Mouse (Mus musculus): ENCODE results near the gene Susd2. TPM values are rescaled to one million over a fixed set of nuclear protein-coding genes. Genes with fewer than 3 reads are reported as not detected.

Susd2 gene
- polyA plus RNA-seq, 1 experiment, result 0.17 TPM

DNA sequence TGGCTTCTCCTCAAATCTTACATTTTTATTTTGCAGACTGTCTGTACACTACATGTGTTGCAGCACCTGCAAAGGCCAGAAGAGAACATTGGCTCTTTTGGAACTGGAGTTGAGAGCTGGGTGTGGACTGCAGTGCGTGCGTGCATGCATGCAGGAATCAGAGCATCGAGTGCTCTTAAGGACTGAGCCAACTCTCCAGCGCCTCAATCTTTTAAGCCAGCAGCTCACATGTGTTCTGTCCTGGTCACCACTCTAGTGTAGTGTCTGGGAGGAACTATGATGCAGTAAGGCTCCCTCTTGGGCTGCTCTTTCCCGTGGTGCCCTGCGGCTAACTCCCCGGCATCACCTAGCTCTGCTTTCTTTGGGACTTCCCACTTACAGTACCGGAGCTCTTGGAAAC, 1.8 kb upstream of the Susd2 start:
- Histone ChIP-seq H3K9me3 (no peaks in the 10 kb centered on the region), H3K4me3 (replicated peaks) (no peak overlapping the region), H3K27me3 (replicated peaks) (peaks cover 10% of the 10 kb centered on the region), H3K36me3 (replicated peaks; ENCODE audit: low read length) (peaks cover 66% of the 10 kb centered on the region), H3K4me1 (peaks cover 38% of the 10 kb centered on the region)
- no peak for TF ChIP-seq FLI1 (IDR thresholded peaks at IDR 0.05; ENCODE audit: low read length)
- TF ChIP-seq GATA1 (IDR thresholded peaks at IDR 0.05; ENCODE audit: borderline replicate concordance, low read length), result no peak

DNA sequence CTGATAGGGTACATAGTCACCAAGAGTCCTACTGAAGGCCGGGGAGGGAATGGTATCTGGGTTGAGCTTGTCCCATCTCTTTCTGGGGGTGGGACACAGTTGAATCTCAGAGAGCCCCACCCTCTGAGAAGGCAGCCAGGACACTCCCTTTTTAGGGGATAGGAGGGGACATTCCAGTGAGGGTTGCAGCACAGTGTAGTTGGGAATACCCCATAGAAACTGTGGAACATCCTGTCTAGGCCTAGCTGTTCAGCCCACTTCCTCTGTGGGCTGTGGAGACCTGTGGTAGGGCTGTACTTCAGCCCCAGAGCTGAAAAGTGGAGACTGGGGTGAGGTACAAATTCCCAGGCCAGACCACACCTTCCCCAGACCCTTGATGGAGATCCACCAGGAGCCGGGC, 917 bp downstream of the Susd2 start:
- Histone ChIP-seq H3K4me3 (replicated peaks) (no peak overlapping the region), H3K27me3 (replicated peaks) (peaks cover 34% of the 10 kb centered on the region), H3K4me1 (peaks cover 39% of the 10 kb centered on the region), H3K9me3 (no peaks in the 10 kb centered on the region), H3K36me3 (replicated peaks; ENCODE audit: low read length) (peaks cover 38% of the 10 kb centered on the region)
- TF ChIP-seq FLI1 (IDR thresholded peaks at IDR 0.05; ENCODE audit: low read length) (no peak), GATA1 (IDR thresholded peaks at IDR 0.05; ENCODE audit: borderline replicate concordance, low read length) (no peak)

DNA sequence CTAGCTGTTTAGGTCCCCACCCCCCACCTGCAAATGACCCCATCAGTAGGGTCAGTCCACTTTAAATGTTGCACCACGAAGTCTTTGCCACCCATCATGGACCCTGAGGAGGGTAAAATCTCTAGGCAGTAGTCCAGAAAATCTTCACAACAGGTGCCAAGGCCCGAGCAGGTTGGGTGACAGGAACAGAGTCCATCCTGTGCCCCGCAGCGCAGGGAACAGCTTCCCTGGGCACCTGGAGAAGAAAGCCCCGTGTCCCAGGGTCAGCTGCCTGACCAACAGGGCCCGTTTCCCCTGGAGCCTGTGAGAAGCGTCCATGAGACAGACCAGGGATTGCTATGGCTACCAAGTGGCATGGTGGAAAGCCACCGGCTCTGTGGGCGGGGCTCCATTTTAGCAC, 1.4 kb downstream of the Susd2 start:
- TF ChIP-seq GATA1 (IDR thresholded peaks at IDR 0.05; ENCODE audit: borderline replicate concordance, low read length) (no peak), FLI1 (IDR thresholded peaks at IDR 0.05; ENCODE audit: low read length) (no peak)
- no peak overlapping the region for H3K4me3 ChIP-seq (replicated peaks)
- no peaks in the 10 kb centered on the region for H3K9me3 ChIP-seq
- peaks cover 34% of the 10 kb centered on the region for H3K36me3 ChIP-seq (replicated peaks; ENCODE audit: low read length)
- peaks cover 44% of the 10 kb centered on the region for H3K4me1 ChIP-seq
- H3K27me3 ChIP-seq (replicated peaks), result peaks cover 39% of the 10 kb centered on the region

DNA sequence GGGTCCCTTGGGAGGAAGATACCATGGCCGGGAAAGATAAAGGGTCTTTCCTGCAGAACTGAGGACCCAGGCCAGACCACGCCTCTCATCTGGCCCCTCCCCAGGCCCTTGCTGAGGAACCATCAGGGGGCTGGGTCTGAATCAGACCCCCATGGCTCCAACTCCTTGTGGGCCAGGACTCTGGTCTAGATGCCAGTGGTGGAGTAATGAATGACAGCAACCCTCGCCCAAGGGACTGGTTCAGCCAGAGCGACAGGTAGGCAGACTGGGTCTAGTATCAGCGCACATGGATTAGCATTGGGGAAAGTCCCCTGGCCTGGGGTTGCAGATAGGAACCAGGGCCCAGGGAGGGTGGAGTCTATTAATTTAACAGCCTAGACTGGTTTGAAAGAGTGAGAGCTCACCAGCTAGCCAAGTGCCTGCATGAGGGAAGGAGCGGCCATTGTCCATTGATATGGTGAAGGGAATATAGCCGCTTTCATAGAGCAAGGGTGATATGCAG, 2.0 kb downstream of the Susd2 start:
- H3K27me3 ChIP-seq (replicated peaks), result peaks cover 46% of the 10 kb centered on the region
- peaks cover 27% of the 10 kb centered on the region for H3K36me3 ChIP-seq (replicated peaks; ENCODE audit: low read length)
- TF ChIP-seq GATA1 (IDR thresholded peaks at IDR 0.05; ENCODE audit: borderline replicate concordance, low read length) (no peak), FLI1 (IDR thresholded peaks at IDR 0.05; ENCODE audit: low read length) (no peak)

DNA sequence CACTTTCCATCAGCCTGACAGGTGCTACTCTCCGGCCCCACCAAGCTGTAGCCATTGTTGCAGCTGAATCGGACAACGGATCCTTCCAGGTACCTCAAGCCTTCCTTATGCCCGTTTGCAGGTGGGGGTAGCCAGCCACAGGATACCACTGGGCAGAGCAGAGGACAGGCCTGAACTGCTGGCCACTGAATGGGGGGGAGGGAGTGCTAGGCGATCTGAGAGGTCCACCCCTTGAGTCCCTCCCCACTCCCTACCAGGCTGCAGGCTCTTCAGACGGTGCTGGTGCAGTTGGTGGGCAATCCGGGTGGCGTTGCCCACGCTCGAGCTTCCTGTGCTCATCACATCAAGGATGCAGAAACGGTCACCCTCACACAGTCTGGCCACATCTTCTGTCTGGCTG, 6.1 kb downstream of the Susd2 start:
- no peak overlapping the region for H3K4me3 ChIP-seq (replicated peaks)
- no peaks in the 10 kb centered on the region for H3K36me3 ChIP-seq (replicated peaks; ENCODE audit: low read length)
- H3K4me1 ChIP-seq, result peaks cover 42% of the 10 kb centered on the region
- TF ChIP-seq FLI1 (IDR thresholded peaks at IDR 0.05; ENCODE audit: low read length) (no peak), GATA1 (IDR thresholded peaks at IDR 0.05; ENCODE audit: borderline replicate concordance, low read length) (no peak)
- peaks cover 60% of the 10 kb centered on the region for H3K27me3 ChIP-seq (replicated peaks)
- H3K9me3 ChIP-seq, result no peaks in the 10 kb centered on the region

More for the DNA sequence above, 2.0 kb downstream of the Susd2 start:
- Histone ChIP-seq H3K4me1 (peaks cover 45% of the 10 kb centered on the region), H3K9me3 (no peaks in the 10 kb centered on the region), H3K4me3 (replicated peaks) (no peak overlapping the region)

DNA sequence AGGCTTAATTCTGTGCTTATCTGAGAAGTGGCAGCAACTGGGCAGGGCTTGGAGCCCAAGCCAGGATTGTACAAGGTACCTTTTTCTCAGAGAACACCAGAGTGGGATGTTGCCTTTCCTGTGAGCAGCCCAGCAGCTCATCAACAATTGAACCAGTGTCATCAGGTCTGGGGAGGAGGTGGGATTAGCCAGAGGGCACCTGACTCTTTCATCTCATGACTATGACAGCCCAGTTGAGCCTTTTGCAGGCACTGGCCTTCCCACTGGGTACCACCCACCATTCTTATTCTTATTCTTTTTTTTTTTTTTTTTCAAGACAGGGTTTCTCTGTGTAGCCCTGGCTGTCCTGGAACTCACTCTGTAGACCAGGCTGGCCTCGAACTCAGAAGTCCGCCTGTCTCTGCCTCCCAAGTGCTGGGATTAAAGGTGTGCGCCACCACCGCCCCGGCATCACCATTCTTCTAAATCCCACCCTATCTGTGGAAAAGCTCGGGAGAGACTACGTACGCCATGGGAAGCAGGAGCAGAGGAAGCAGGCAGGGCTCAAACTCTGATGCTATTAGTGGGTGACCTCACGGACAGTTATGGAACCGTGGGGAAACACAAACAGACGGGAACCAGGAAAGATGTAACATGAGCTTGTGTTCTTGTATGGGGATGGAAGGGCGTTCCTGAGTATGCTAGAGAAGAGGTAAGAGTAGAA, 7.6 kb downstream of the Susd2 start:
- H3K4me3 ChIP-seq (replicated peaks), result no peak overlapping the region
- TF ChIP-seq GATA1 (IDR thresholded peaks at IDR 0.05; ENCODE audit: borderline replicate concordance, low read length) (no peak), FLI1 (IDR thresholded peaks at IDR 0.05; ENCODE audit: low read length) (no peak)
- no peaks in the 10 kb centered on the region for H3K36me3 ChIP-seq (replicated peaks; ENCODE audit: low read length)
- H3K4me1 ChIP-seq, result peaks cover 36% of the 10 kb centered on the region
- peaks cover 63% of the 10 kb centered on the region for H3K27me3 ChIP-seq (replicated peaks)
- H3K9me3 ChIP-seq, result no peaks in the 10 kb centered on the region

DNA sequence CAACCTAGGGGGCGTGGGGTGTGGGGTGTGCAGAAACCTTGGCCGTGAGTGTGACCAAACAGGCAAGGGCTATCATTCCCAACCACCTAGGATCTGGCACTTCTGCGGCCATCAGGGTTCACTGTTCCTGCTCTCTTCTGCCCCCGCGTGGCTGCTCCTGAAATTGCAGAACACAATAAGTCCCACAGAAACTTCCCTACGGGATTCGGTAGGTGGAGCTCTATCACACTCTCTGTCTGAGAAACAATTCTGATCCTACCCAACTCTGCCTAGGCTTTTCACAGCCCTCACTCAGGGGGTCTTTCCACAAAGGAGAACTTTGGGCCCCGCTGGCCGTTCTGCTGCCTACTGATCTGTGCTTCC, 8.1 kb downstream of the Susd2 start:
- H3K36me3 ChIP-seq (replicated peaks; ENCODE audit: low read length), result no peaks in the 10 kb centered on the region
- H3K9me3 ChIP-seq, result no peaks in the 10 kb centered on the region
- H3K4me1 ChIP-seq, result peaks cover 36% of the 10 kb centered on the region
- H3K4me3 ChIP-seq (replicated peaks), result peak overlapping the region; percentile 72
- H3K27me3 ChIP-seq (replicated peaks), result peaks cover 57% of the 10 kb centered on the region
- TF ChIP-seq FLI1 (IDR thresholded peaks at IDR 0.05; ENCODE audit: low read length) (no peak), GATA1 (IDR thresholded peaks at IDR 0.05; ENCODE audit: borderline replicate concordance, low read length) (no peak)

DNA sequence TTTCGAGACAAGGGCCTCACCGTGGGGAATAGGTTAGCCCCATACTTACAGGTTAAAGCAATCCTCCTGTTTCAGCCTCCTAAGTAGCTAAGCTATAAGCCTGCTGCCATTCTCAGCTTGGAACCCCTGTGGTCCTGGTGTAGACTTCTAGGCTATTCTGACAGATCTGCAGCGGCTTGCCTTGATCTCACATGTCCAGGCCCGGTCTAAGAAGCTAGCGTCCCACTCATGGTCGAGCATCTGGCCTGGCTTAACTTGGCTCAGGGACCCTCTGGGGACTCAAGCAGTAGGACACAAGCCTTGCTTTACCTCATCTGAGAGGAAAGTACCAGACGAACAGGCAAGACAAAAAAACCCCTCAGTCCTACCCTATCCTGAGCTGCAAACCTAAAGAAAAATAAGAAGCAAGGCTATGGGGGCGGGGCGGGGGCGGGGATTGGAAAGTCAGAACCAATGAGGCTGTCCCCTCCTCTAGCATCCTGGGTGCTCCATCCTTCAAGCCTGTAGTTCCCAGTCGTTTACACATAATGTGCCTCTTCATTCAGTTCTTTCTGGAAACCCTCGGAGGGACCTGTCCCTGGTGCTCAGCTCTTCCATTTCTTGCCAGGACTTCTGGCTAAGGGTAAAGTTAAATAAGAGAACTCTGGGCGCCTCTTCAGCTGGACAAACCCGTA, 8.7 kb downstream of the Susd2 start:
- TF ChIP-seq GATA1 (IDR thresholded peaks at IDR 0.05; ENCODE audit: borderline replicate concordance, low read length) (no peak), FLI1 (IDR thresholded peaks at IDR 0.05; ENCODE audit: low read length) (no peak)
- peaks cover 36% of the 10 kb centered on the region for H3K4me1 ChIP-seq

DNA sequence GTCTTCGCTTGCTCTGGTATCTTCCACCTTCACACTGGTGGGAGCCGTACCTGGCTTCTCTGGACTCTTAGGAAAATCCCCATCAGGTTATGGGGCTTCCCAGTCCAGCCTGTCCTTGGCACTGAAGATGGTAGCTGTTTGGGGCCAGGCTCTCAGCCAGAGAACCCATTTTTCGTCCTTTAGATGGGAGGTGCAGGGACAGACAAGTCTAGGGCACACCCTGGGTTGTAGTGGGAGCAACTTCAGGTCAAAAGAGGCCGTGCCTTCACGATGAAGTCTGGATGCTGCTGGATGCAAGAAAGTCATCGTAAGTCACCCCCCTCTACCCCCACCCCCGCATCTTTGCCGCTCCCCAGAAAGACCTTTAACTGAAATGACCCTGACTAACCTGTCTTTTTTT, 9.2 kb downstream of the Susd2 start:
- Histone ChIP-seq H3K4me1 (peaks cover 36% of the 10 kb centered on the region), H3K9me3 (peaks cover 9% of the 10 kb centered on the region), H3K4me3 (replicated peaks) (no peak overlapping the region), H3K27me3 (replicated peaks) (peaks cover 48% of the 10 kb centered on the region), H3K36me3 (replicated peaks; ENCODE audit: low read length) (no peaks in the 10 kb centered on the region)
- TF ChIP-seq GATA1 (IDR thresholded peaks at IDR 0.05; ENCODE audit: borderline replicate concordance, low read length) (no peak), FLI1 (IDR thresholded peaks at IDR 0.05; ENCODE audit: low read length) (no peak)

More for the DNA sequence above, 8.7 kb downstream of the Susd2 start:
- H3K4me3 ChIP-seq (replicated peaks), result peak overlapping the region; percentile 72
- H3K27me3 ChIP-seq (replicated peaks), result peaks cover 52% of the 10 kb centered on the region
- H3K9me3 ChIP-seq, result peaks cover 3% of the 10 kb centered on the region
- no peaks in the 10 kb centered on the region for H3K36me3 ChIP-seq (replicated peaks; ENCODE audit: low read length)

DNA sequence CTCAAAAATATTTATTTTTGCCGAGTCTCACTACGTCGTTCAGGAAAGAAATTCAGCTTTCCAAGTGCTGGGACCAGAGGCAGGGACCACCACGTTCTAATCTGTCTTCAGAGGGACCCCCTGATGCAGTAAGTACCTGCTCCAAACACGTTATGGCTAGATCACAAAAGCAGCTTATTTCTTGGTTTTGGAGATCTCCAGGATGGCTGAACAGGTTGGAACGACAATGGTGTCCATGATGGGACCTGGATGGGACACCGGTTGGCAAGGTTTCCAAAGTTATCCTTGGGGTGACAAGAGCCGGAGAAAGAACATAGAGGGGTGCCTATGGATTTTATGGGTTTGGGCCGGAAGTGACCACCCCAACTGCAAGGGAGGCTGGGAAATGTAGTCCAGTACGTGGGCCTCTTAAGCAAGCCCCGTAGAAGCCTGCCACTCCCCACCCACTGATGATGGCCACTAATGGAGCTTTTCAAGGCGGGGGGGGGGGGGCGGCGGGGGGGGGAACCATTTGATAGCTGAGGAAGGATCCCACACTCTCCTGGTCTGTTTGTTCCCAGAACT, 10.2 kb downstream of the Susd2 start:
- peaks cover 18% of the 10 kb centered on the region for H3K9me3 ChIP-seq
- H3K27me3 ChIP-seq (replicated peaks), result peaks cover 42% of the 10 kb centered on the region
- H3K36me3 ChIP-seq (replicated peaks; ENCODE audit: low read length), result no peaks in the 10 kb centered on the region
- H3K4me1 ChIP-seq, result peaks cover 34% of the 10 kb centered on the region
- TF ChIP-seq FLI1 (IDR thresholded peaks at IDR 0.05; ENCODE audit: low read length), result no peak
- TF ChIP-seq GATA1 (IDR thresholded peaks at IDR 0.05; ENCODE audit: borderline replicate concordance, low read length), result no peak
- no peak overlapping the region for H3K4me3 ChIP-seq (replicated peaks)
